Mouse (Mus musculus) C2C12 (cell line): ENCODE data around the gene Cpn1. TPM values are rescaled to one million over a fixed set of nuclear protein-coding genes. Genes with fewer than 3 reads are reported as not detected.

ENCODE experiments used
- H3K27me3 ChIP-seq: one replicate; pipeline ENCODE4 v1.6.1; 2011; ENCODE audit not compliant: control insufficient read depth, insufficient read depth, insufficient read length
- H3K36me3 ChIP-seq: one replicate; pipeline ENCODE4 v1.6.1; 2011; ENCODE audit not compliant: control insufficient read depth, insufficient read depth
- H3K4me3 ChIP-seq: one replicate; pipeline ENCODE4 v1.5.1; 2011; ENCODE audit warnings: mild to moderate bottlenecking, control low read depth; ENCODE audit not compliant: poor library complexity, insufficient read depth, severe bottlenecking
- H3K79me2 ChIP-seq: one replicate; pipeline ENCODE4 v1.6.1; 2011; ENCODE audit not compliant: control insufficient read depth, insufficient read depth
- H3K79me3 ChIP-seq: one replicate; pipeline ENCODE4 v1.6.1; 2011; ENCODE audit warnings: low read depth, control low read depth
- H3ac ChIP-seq: one replicate; pipeline ENCODE3; 2011; ENCODE audit warnings: low read depth; ENCODE audit not compliant: control insufficient read depth, insufficient read length
- CEBPB ChIP-seq: IDR thresholded peaks from one replicate; pipeline ENCODE4 v1.6.1; 2011; ENCODE audit warnings: low read depth, mild to moderate bottlenecking, control low read depth, moderate library complexity
- CTCF ChIP-seq: IDR thresholded peaks from one replicate; pipeline ENCODE4 v1.5.1; 2011; ENCODE audit not compliant: control insufficient read depth, insufficient read depth, insufficient read length
- FOSL1 ChIP-seq: IDR thresholded peaks from one replicate; pipeline ENCODE4 v1.8.0; 2011; ENCODE audit warnings: mild to moderate bottlenecking, low read length; ENCODE audit not compliant: poor library complexity, insufficient read depth, severe bottlenecking
- MAX ChIP-seq: IDR thresholded peaks from one replicate; pipeline ENCODE4 v1.6.1; 2011; ENCODE audit warnings: mild to moderate bottlenecking, control low read depth
- MYOD1 ChIP-seq: IDR thresholded peaks from one replicate; pipeline ENCODE4 v1.6.1; 2011; ENCODE audit warnings: low read depth; ENCODE audit not compliant: control insufficient read depth, insufficient read length
- MYOG ChIP-seq: IDR thresholded peaks from one replicate; pipeline ENCODE4 v1.6.1; 2011; ENCODE audit not compliant: control insufficient read depth, insufficient read length; ENCODE audit errors: extremely low read depth
- USF1 ChIP-seq: IDR thresholded peaks from one replicate; pipeline ENCODE4 v1.6.1; 2011; ENCODE audit warnings: low read depth, mild to moderate bottlenecking, control low read depth, moderate library complexity
- polyA plus RNA-seq: library from polyadenylated mRNA; unstranded; fragments of >200 nt; fragmentation: generic; extraction: Trizol; gene quantifications from one replicate; pipeline ENCODE4 v1.2.1, GENCODE M21; 2012; ENCODE audit warnings: missing spikeins

Gene Cpn1
- polyA plus RNA-seq, 1 experiment: 0.09 TPM

DNA sequence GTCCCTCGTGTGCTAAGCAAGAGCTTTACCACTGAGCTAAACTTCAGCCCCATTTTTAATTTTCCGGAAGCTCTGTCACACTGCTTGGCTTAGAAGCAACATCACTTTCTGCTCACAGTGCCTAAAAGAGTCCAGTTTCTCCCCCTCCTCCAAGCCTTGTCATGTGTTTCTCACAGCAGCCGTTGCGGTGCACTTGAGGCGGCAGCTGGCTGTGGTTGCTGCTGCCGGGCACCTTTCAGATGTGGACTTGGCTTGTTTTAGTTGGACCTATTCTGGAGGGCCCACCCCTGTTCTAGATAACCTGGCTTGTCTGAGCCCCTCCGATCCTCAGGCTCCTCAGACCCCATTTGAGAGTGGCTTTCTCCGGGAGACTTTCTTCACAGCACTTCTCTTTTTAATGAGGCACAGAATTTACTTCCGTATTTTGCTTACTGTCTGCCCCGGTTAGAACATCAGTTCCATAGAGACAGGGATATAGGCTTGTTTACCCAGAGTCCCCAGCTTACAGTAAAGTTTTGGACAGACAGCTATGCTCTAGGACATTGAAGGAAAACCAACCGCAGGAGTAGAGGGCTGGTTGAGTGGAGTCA lies 20.8 kb downstream of the Cpn1 start:
- Histone ChIP-seq H3K27me3 (peaks cover 3% of the 10 kb centered on the region), H3K79me2 (no peaks in the 10 kb centered on the region), H3K79me3 (no peaks in the 10 kb centered on the region), H3K4me3 (no peak overlapping the region), H3K36me3 (no peaks in the 10 kb centered on the region), H3ac (no peak overlapping the region)
- TF ChIP-seq FOSL1 (no peak), MYOD1 (no peak), USF1 (no peak), CEBPB (no peak), MAX (no peak), MYOG (no peak), CTCF (no peak)

DNA sequence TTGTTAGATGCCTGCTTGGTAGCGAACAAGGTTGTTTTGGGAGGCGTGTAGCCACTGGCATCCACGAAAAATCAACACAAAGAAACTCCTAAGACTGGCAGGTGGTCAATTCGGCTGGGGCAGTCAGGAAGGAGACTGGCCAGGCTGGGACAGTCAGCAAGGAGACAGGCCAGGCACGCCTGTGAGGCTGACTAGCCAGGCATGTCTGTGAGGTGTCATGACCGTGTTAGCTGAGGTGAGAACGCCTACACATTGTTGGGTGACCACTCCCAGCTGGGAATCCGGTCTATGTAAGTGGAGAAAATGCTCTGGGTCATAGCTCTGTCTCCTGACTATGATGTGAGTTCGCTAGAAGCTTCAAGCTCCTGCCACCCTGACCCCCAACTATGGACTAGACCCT lies 23.6 kb downstream of the Cpn1 start:
- no peak overlapping the region for H3ac ChIP-seq
- H3K27me3 ChIP-seq: peaks cover 3% of the 10 kb centered on the region
- no peaks in the 10 kb centered on the region for H3K79me2 ChIP-seq
- TF ChIP-seq USF1: no peak
- no peak for TF ChIP-seq MYOG
- TF ChIP-seq CTCF: no peak
- TF ChIP-seq CEBPB: no peak
- no peak for TF ChIP-seq FOSL1
- no peak for TF ChIP-seq MYOD1
- no peak for TF ChIP-seq MAX
- no peak overlapping the region for H3K4me3 ChIP-seq
- H3K36me3 ChIP-seq: no peaks in the 10 kb centered on the region
- no peaks in the 10 kb centered on the region for H3K79me3 ChIP-seq

DNA sequence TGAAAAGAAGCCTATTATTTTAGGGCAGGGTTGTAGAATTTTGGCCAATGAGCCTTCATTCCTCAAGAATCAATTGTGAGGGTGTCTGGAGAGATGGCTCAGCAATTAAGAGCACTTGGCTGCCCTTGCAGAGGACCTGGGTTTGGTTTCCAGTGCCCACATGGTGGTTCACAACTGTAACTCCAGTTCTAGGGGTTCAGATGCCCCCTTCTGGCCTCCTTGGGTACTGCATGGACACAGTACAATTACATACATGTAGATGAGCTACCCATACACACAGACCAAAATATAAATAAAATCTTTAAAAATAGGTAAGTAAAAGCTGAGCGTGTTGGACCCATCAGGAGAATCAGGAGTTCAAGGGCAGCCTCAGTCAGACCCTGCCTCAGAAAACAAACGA lies 25.2 kb downstream of the Cpn1 start:
- no peaks in the 10 kb centered on the region for H3K79me2 ChIP-seq
- peaks cover 3% of the 10 kb centered on the region for H3K27me3 ChIP-seq
- no peaks in the 10 kb centered on the region for H3K79me3 ChIP-seq
- H3K36me3 ChIP-seq: no peaks in the 10 kb centered on the region
- H3K4me3 ChIP-seq: no peak overlapping the region
- no peak for TF ChIP-seq MAX
- no peak for TF ChIP-seq MYOD1
- no peak for TF ChIP-seq CEBPB
- TF ChIP-seq FOSL1: no peak
- no peak for TF ChIP-seq MYOG
- H3ac ChIP-seq: no peak overlapping the region

DNA sequence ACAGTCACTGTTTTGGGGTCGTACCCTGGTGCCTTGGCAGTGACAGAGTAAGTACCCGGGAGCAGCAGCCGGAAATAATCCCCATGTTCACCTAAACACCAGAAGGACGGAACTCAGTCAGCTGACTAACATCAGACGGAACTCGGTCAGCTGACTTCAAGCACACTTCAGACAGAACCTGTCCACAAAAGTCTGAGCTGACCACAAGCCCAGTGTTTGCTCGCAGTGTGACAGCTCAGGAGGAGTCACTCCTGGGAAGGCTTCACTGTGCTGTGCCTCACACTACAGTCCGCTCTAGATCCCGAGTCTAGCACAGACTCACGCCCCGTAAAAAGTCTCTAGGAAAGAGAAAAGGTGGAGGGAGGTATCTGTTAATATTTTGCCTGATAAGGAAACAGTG lies 26.3 kb downstream of the Cpn1 start:
- TF ChIP-seq USF1 (no peak), MYOG (no peak), FOSL1 (no peak)
- no peaks in the 10 kb centered on the region for H3K79me3 ChIP-seq
- no peaks in the 10 kb centered on the region for H3K36me3 ChIP-seq
- H3K79me2 ChIP-seq: no peaks in the 10 kb centered on the region
- H3ac ChIP-seq: no peak overlapping the region
- H3K27me3 ChIP-seq: peaks cover under 1% of the 10 kb centered on the region
- H3K4me3 ChIP-seq: no peak overlapping the region

DNA sequence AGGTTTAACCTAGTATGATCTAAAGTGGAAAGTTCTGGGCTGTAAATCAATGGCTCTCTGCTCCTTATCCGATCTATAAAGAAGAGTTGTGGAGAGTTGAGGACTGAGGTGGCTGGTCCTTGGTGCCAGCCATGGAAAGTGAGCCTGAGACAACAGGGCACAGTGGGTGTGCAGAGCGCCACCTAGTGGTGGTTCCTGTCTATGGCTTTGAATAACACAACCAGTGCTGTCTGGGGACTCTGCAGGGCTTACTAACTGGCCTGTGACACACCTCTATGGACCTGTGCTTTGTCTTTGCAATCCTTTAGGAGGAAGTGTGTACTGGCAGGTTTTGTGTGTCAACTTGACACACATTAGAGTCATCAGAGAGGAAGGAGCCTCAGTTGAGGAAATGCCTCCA lies 27.2 kb downstream of the Cpn1 start:
- Histone ChIP-seq H3K36me3 (no peaks in the 10 kb centered on the region), H3K79me3 (no peaks in the 10 kb centered on the region), H3K79me2 (no peaks in the 10 kb centered on the region), H3ac (no peak overlapping the region), H3K27me3 (peaks cover 3% of the 10 kb centered on the region), H3K4me3 (no peak overlapping the region)
- no peak for TF ChIP-seq CEBPB
- peak; percentile 79 for TF ChIP-seq CTCF

DNA sequence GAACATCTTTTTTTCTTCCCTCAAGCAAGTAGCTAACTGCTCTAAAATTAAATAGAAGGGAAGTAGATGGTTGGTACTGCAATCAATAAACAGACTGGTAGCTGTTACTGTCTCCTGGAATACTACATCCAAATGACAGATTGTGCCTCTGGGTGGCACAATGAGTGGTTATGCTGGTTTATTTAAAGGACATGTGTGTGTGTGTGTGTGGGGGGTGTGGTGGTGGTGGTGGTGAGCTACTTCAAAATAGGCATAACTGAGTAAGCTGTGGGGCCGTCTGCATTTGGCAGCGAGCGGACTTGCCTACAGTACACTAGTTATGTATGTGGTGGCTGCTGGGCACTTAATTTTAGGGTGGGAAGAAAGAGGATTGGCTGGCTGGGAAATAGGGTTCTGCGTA lies 28.5 kb downstream of the Cpn1 start:
- Histone ChIP-seq H3ac (no peak overlapping the region), H3K4me3 (no peak overlapping the region), H3K27me3 (peaks cover 3% of the 10 kb centered on the region), H3K79me3 (no peaks in the 10 kb centered on the region), H3K79me2 (no peaks in the 10 kb centered on the region), H3K36me3 (no peaks in the 10 kb centered on the region)
- TF ChIP-seq MYOG (no peak), FOSL1 (no peak), CEBPB (no peak), MAX (no peak), USF1 (no peak), CTCF (no peak), MYOD1 (no peak)
